Mouse (Mus musculus): ENCODE measurements around the gene Cypt2.
"Not testable (repeated sequence)": the region's sequence is repeated elsewhere in the genome, so short reads cannot be mapped to it uniquely, and the experiment has no call there.

Cypt2 gene

DNA sequence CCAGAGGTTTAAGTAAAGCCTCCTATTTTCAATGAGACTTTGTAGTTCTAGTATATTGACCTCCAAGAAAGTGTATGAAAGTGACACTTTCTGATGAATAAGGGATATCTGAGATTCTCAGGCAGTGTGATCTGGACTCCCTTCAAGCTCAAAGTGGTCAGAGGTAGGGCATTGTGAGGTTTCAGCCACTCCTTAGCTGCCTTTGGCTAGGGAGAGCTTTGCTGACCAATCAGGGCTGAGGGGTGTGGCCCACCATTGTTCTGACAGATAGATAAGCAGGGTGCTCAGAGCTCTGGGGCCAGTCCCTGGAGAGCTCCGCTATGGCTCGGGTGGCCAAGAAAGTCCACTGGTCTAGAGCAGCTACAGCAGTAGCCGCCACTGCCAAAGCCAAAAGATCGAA, at the start of gene Cypt2:
Gene Cypt2, plus strand, starts transcription at position 301 of the 400 bp plus-strand sequence.
- DNase-seq (ENCODE audit: low spot score): not testable (repeated sequence)

DNA sequence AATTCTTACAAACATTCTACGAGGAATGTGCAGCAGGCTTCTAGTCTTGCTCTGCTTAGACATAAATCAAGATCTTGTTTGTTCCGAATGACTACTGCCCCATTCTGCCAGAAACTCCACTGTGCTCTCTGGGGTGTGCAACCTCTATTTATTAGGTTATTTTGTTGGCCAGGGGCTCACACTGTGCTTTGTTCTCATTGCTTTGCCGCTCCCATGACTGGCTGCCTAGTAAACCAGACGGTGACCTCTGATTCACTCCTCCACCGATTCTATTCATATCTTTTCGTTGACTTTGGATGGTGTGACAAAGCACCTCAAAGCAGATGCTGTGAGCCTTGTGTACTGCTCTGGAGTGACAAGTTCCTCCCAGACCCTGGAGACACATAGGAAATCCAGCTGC, 46.7 kb downstream of the Cypt2 start:
- no peak for DNase-seq (ENCODE audit: low spot score)

All from retina, embryonic 14.5 days (tissue).